Mouse (Mus musculus): Measurements from ENCODE around the gene Slc25a48. TPM values are rescaled to one million over a fixed set of nuclear protein-coding genes. Genes with fewer than 3 reads are reported as not detected.
A peak's percentile ranks its signal among the peaks of the same experiment; 100 is the strongest.

The Slc25a48 gene
- polyA plus RNA-seq, 1 experiment: 0.27 TPM

DNA sequence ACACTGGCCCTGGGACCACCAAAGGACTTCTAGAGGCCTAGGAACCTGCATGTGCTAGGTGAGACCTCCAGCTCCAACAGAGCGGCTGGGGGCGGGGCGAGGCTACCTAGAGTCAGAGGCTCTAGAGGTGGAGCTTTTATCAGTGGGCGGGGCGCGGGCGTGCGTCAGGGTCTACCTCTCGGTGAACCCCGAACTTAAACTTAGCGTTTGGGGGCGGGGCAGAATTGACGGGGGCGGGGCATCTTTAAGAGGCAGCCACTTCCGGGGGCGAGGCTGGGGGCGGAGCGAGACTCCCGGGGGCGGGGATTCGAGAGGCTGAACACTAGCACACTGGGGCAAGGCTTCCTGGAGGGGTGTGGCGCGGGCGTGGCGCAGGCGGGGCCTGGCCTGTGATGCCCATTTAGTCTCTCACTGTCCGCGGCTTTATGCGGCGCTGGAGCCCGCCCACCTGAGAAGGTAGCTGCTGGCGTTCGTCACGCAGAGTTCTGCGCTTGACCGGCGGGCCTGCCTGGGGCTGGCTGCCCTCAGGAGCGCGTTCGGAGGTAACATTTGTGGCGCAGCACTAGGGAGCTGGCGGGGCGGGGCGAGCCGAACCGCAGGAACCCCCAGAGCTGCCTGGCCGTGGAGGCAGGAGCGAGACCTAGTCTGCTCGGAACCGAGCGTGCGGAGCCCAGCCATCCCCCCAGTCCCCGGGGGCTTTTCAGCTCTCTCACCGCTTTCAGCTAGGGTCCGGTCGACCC is 84.1 kb downstream of the Slc25a48 start, which contains the start of gene Fbxl21:
Gene Fbxl21, plus strand, starts transcription at position 392 of the 740 bp plus-strand sequence.
- TF ChIP-seq CTCF (IDR thresholded peaks at IDR 0.05; ENCODE audit: borderline replicate concordance, extremely low read depth, insufficient read depth, insufficient read length) (no peak), POLR2A (IDR thresholded peaks at IDR 0.05; ENCODE audit: borderline replicate concordance, extremely low read depth, insufficient read depth, insufficient read length, poor library complexity, severe bottlenecking) (peak; percentile 21; the same call in 1 of the 2 replicates)
- peak; percentile 95 for DNase-seq (ENCODE audit: low read depth)

DNA sequence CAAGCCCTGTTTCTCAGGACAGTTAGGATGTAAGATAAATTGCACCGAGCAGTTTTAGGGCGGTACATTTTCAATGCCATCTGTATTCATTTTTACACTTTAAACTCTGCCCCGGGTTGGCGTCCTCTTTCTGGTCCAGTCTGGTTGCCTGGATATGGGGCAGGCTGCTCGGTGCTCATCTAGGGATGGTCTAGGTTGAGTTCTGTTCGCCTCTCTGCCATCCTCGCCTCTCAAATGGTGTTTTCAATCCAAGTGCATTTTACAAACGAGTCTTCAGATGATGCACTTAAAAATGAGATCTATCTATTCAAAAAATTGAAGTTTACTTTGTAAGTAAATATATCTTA is 84.6 kb downstream of the Slc25a48 start:
- DNase-seq (ENCODE audit: low read depth): no peak
- TF ChIP-seq CTCF (IDR thresholded peaks at IDR 0.05; ENCODE audit: borderline replicate concordance, extremely low read depth, insufficient read depth, insufficient read length) (no peak), POLR2A (IDR thresholded peaks at IDR 0.05; ENCODE audit: borderline replicate concordance, extremely low read depth, insufficient read depth, insufficient read length, poor library complexity, severe bottlenecking) (no peak)

Other genes starting within 250 kb of the Slc25a48 start
- 10.1 and 17.1 TPM in 2 replicates for gene Neurog1, start 186.2 kb upstream of the Slc25a48 start, polyA plus RNA-seq (2012; rRNA removed)
- gene Cxcl14, start 141.8 kb upstream of the Slc25a48 start, polyA plus RNA-seq (2012; rRNA removed): 30.1 and 35.9 TPM in 2 replicates
- not detected in 2 replicates for gene Gm3045, start 11.8 kb upstream of the Slc25a48 start, polyA plus RNA-seq (2012; rRNA removed)
- not detected in 2 replicates for gene Il9, start 43.9 kb downstream of the Slc25a48 start, polyA plus RNA-seq (2012; rRNA removed)
- gene Fbxl21, start 84.1 kb downstream of the Slc25a48 start, polyA plus RNA-seq (2012; rRNA removed): 3.8 and 4.0 TPM in 2 replicates
- gene Lect2, start 110.1 kb downstream of the Slc25a48 start, polyA plus RNA-seq (2012; rRNA removed): 0.14 TPM in 1 of 2 replicates, not detected in the other
- gene Tgfbi, start 171.2 kb downstream of the Slc25a48 start, polyA plus RNA-seq (2012; rRNA removed): 4.1 and 7.0 TPM in 2 replicates